In genomic region chr1:185490603-185491002, GRCm38 (mm10) we compare ENCODE assay signal across 22 mouse cellular contexts. TPM values are rescaled to one million over a fixed set of nuclear protein-coding genes. Genes with fewer than 3 reads are reported as not detected.
DNase-seq lines count a peak whose midpoint lies in the region; ATAC-seq and TF ChIP-seq lines count a peak whose summit lies in the region.
"Had no signal": no experiment of that assay in that cellular context is flagged by ENCODE, and none has a peak within 500 bp of the region (broad histone marks: within the 10 kb centered on the region; RNA-seq: fewer than 3 reads in every experiment).

No protein-coding gene starts in this region.

- DNase-seq in cerebellum, postnatal 10 days = peak; percentile 73 to 82
- DNase-seq in cerebellum, adult 9-11 months = no peak
- DNase-seq in forebrain, embryonic 14.5 days (ENCODE audit: low spot score) = peak; percentile 47
- no peak for DNase-seq in forebrain, embryonic 10.5 days (ENCODE audit: extremely low spot score, low spot score)
- DNase-seq in hindbrain, embryonic 10.5 days (ENCODE audit: low spot score) = no peak
- DNase-seq in brain, embryonic 14.5 days (ENCODE audit: low read depth) = peak; percentile 67
- DNase-seq: adrenal gland, postnatal 10 days; cerebellum, adult 18-20 months; cerebellum, adult 9-10 months; gastrocnemius, postnatal 10 days; gastrocnemius, postnatal 36 days; kidney, adult 2 months had no signal

- H3K4me2 ChIP-seq in forebrain, embryonic 14.5 days (ENCODE audit: low read length) = no peak overlapping the region
- H3K4me2 ChIP-seq in hindbrain, embryonic 12.5 days (replicated peaks) = no peak overlapping the region
- H3K4me2 ChIP-seq: embryonic facial prominence, embryonic 12.5 days; embryonic facial prominence, embryonic 15.5 days; heart, embryonic 11.5 days; hindbrain, embryonic 15.5 days had no signal

- H3K9me3 ChIP-seq in forebrain, embryonic 14.5 days (replicated peaks; ENCODE audit: control insufficient read depth, low read length) = no peaks in the 10 kb centered on the region
- H3K9me3 ChIP-seq in forebrain, embryonic 10.5 days = no peaks in the 10 kb centered on the region
- no peaks in the 10 kb centered on the region for H3K9me3 ChIP-seq in hindbrain, embryonic 10.5 days
- no peaks in the 10 kb centered on the region for H3K9me3 ChIP-seq in hindbrain, embryonic 12.5 days (replicated peaks)
- H3K9me3 ChIP-seq: embryonic facial prominence, embryonic 12.5 days; embryonic facial prominence, embryonic 15.5 days; G1E; hindbrain, embryonic 15.5 days had no signal

- H3K9ac ChIP-seq in forebrain, embryonic 14.5 days (ENCODE audit: low read length) = no peak overlapping the region
- H3K9ac ChIP-seq in hindbrain, embryonic 12.5 days = no peak overlapping the region
- H3K9ac ChIP-seq: embryonic facial prominence, embryonic 12.5 days; embryonic facial prominence, embryonic 15.5 days; hindbrain, embryonic 15.5 days had no signal

- no peaks in the 10 kb centered on the region for H3K36me3 ChIP-seq in forebrain, embryonic 14.5 days (ENCODE audit: control insufficient read depth, insufficient read depth, low read length)
- no peaks in the 10 kb centered on the region for H3K36me3 ChIP-seq in forebrain, embryonic 10.5 days (replicated peaks)
- H3K36me3 ChIP-seq in hindbrain, embryonic 10.5 days = no peaks in the 10 kb centered on the region
- H3K36me3 ChIP-seq in hindbrain, embryonic 12.5 days = no peaks in the 10 kb centered on the region
- H3K36me3 ChIP-seq: embryonic facial prominence, embryonic 12.5 days; embryonic facial prominence, embryonic 15.5 days; G1E; hindbrain, embryonic 15.5 days had no signal

- TF ChIP-seq CTCF in brain, embryonic 14.5 days (IDR thresholded peaks at IDR 0.05; ENCODE audit: borderline replicate concordance, extremely low read depth, insufficient read depth, insufficient read length) = no peak

- ATAC-seq in forebrain, embryonic 14.5 days = peak; percentile 52; the same call in 1 of the 2 replicates
- no peak for ATAC-seq in hindbrain, embryonic 12.5 days (ENCODE audit: low FRiP score)
- ATAC-seq in CD4-positive, CD25-positive, alpha-beta regulatory T cell, adult 4 months = no peak
- ATAC-seq: intestine, postnatal 0 days; Patski had no signal

- TF ChIP-seq POLR2A in brain, embryonic 14.5 days (IDR thresholded peaks at IDR 0.05; ENCODE audit: borderline replicate concordance, extremely low read depth, insufficient read depth, insufficient read length, poor library complexity, severe bottlenecking) = no peak

- H3K4me3 ChIP-seq in forebrain, embryonic 14.5 days (ENCODE audit: low read depth, low read length) = no peak overlapping the region
- no peak overlapping the region for H3K4me3 ChIP-seq in forebrain, embryonic 10.5 days
- H3K4me3 ChIP-seq in hindbrain, embryonic 10.5 days = no peak overlapping the region
- H3K4me3 ChIP-seq in hindbrain, embryonic 12.5 days = no peak overlapping the region
- H3K4me3 ChIP-seq: embryonic facial prominence, embryonic 12.5 days; embryonic facial prominence, embryonic 15.5 days; hindbrain, embryonic 15.5 days had no signal

- 69% methylated on average over 2 of the region's 2 CpGs for WGBS in forebrain, embryonic 14.5 days
- WGBS in forebrain, embryonic 10.5 days = 92% methylated on average over 2 of the region's 2 CpGs
- 94% methylated on average over 2 of the region's 2 CpGs for WGBS in hindbrain, embryonic 10.5 days
- WGBS in hindbrain, embryonic 12.5 days = 92% methylated on average over 2 of the region's 2 CpGs

- no peak overlapping the region for H3K27ac ChIP-seq in forebrain, embryonic 14.5 days (ENCODE audit: low read depth, low read length)
- no peak overlapping the region for H3K27ac ChIP-seq in forebrain, embryonic 10.5 days
- H3K27ac ChIP-seq in hindbrain, embryonic 10.5 days = peak overlapping the region; percentile 2; the same call in 1 of the 2 replicates
- no peak overlapping the region for H3K27ac ChIP-seq in hindbrain, embryonic 12.5 days
- H3K27ac ChIP-seq: embryonic facial prominence, embryonic 12.5 days; embryonic facial prominence, embryonic 15.5 days; hindbrain, embryonic 15.5 days had no signal

- peaks cover 3% of the 10 kb centered on the region for H3K4me1 ChIP-seq in forebrain, embryonic 14.5 days (ENCODE audit: control insufficient read depth, insufficient read depth, low read length)
- H3K4me1 ChIP-seq in forebrain, embryonic 10.5 days = peaks cover 30% of the 10 kb centered on the region
- peaks cover 27% of the 10 kb centered on the region for H3K4me1 ChIP-seq in hindbrain, embryonic 10.5 days (replicated peaks)
- peaks cover 4% of the 10 kb centered on the region for H3K4me1 ChIP-seq in hindbrain, embryonic 12.5 days
- H3K4me1 ChIP-seq: embryonic facial prominence, embryonic 15.5 days had no signal

- no peaks in the 10 kb centered on the region for H3K27me3 ChIP-seq in forebrain, embryonic 14.5 days (replicated peaks; ENCODE audit: control insufficient read depth, insufficient read depth, low read length)
- H3K27me3 ChIP-seq in forebrain, embryonic 10.5 days (ENCODE audit: poor library complexity, severe bottlenecking) = no peaks in the 10 kb centered on the region
- no peaks in the 10 kb centered on the region for H3K27me3 ChIP-seq in hindbrain, embryonic 10.5 days (ENCODE audit: insufficient read depth, poor library complexity, severe bottlenecking)
- no peaks in the 10 kb centered on the region for H3K27me3 ChIP-seq in hindbrain, embryonic 12.5 days
- H3K27me3 ChIP-seq: CH12.LX; embryonic facial prominence, embryonic 12.5 days; embryonic facial prominence, embryonic 15.5 days; hindbrain, embryonic 15.5 days had no signal

RNA-seq across cellular contexts. Expression of gene Slc30a10, which starts 36.0 kb away (rescaled TPM):
- 10.5 and 11.0 TPM in 2 replicates for polyA plus RNA-seq in forebrain, embryonic 14.5 days (2014; fragmentation: Nextera tagmentation; extraction: Ambion mirVana)
- 1.6 and 2.0 TPM in 2 replicates for polyA plus RNA-seq in forebrain, embryonic 10.5 days (2016; fragmentation: Nextera tagmentation; extraction: Ambion mirVana)
- polyA plus RNA-seq in hindbrain, embryonic 10.5 days (2016; fragmentation: Nextera tagmentation; extraction: Ambion mirVana) = 1.3 and 1.6 TPM in 2 replicates
- polyA plus RNA-seq in hindbrain, embryonic 12.5 days (2016; fragmentation: Nextera tagmentation; extraction: Ambion mirVana) = 1.4 and 1.8 TPM in 2 replicates
- 13.3 and 23.0 TPM in 2 replicates for polyA plus RNA-seq in brain, embryonic 14.5 days (2012; rRNA removed)
- polyA plus RNA-seq in CD4-positive, CD25-positive, alpha-beta regulatory T cell, adult 4 months (2017; shearing (Covaris generic)) = not detected
- polyA plus RNA-seq: kidney, adult 2 months; Patski had no signal

Comparison
In these comparisons a context has a peak if more than half of its experiments do, and no peak if none do; other contexts are left out.
1. DNase-seq: peak in cerebellum, postnatal 10 days (2 of 2), forebrain, embryonic 14.5 days (single experiment) and brain, embryonic 14.5 days (single experiment); none in cerebellum, adult 9-11 months (single experiment), forebrain, embryonic 10.5 days (single experiment) and hindbrain, embryonic 10.5 days (single experiment).